Mouse (Mus musculus) olfactory bulb, adult 2 months (tissue): ENCODE measurements around the gene Alkbh3.

Source experiments
- CTCF ChIP-seq: fragments of 200-500 bp; IDR thresholded peaks from 2 replicates; pipeline ENCODE4 v1.5.1; 2012; ENCODE audit warnings: low read depth, mild to moderate bottlenecking, low read length, moderate library complexity; ENCODE audit not compliant: insufficient read depth
- POLR2A ChIP-seq: fragments of 200-500 bp; IDR thresholded peaks from 2 replicates; pipeline ENCODE4 v1.6.1; 2012; ENCODE audit warnings: mild to moderate bottlenecking, low read depth, low read length, moderate library complexity; ENCODE audit not compliant: insufficient read depth

DNA sequence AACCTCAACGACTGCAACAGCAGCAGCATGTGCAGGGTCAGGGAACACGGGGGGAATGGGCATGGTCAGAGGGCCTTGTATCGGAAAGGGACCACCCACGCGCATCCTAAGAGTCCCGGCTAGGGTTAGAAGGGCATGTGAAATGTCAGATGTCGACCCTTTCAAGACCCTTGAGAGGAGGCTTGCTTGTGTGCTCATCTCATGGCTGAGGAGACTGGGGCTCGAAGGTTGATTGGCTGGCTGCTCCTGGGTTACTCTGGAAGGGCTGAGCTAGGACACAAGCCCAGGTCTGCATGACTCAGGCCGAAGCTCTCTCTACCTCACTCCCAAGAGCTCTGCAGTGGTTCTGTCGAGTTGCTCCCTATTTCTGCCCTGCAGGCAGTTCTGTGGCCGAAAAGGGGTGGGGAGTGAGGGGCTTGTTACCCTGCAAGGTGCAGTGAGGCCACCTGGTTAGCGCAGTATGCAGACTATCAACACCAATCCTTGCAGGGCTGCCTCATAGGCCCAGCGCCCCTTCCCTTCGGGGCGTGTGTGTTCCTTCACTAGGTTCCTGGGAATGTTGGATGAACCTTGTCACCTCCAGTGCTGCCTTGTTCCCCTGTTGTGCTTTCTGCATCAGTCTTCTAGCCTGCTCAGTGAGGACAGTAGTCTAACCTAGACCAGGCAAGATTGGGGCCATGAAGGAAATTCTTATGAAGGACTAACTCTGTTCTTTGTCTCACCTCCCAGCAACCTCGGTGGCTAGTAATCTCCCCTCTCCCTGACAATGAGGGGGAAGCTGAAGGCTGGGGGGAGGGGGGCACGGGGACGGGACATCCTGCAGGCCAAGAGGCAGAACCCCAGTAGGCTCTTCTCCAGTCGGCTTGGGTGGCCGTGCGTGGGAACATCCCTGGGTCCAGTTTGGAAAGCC, 34.8 kb downstream of the Alkbh3 start:
- no peak for TF ChIP-seq POLR2A
- TF ChIP-seq CTCF: no peak
